Mouse (Mus musculus) CH12.LX (cell line): ENCODE results near the gene D430019H16Rik.

Experiments used
- BHLHE40 ChIP-seq: IDR thresholded peaks from 2 replicates; pipeline ENCODE4 v1.6.1; 2011; ENCODE audit warnings: mild to moderate bottlenecking, low read depth, low read length, improper control_type of control experiment
- CHD2 ChIP-seq: IDR thresholded peaks from 2 replicates; pipeline ENCODE4 v1.6.1; 2011; ENCODE audit warnings: low read length, improper control_type of control experiment
- CTCF ChIP-seq, 2 experiments: IDR thresholded peaks in 1 of 2; conservative IDR thresholded peaks in 1 of 2; 2 replicates each; pipeline ENCODE4 v1.5.1; 2011 to 2012; ENCODE audit warnings: low read depth in 2 of 2, low read length in 2 of 2, improper control_type of control experiment in 1 of 2, inconsistent platforms in 1 of 2, mild to moderate bottlenecking in 1 of 2, moderate library complexity in 1 of 2
- GABPA ChIP-seq: IDR thresholded peaks from 2 replicates; pipeline ENCODE4 v1.6.1; 2012; ENCODE audit warnings: low read depth, low read length, improper control_type of control experiment, inconsistent platforms; ENCODE audit not compliant: insufficient replicate concordance
- IRF4 ChIP-seq: IDR thresholded peaks from 2 replicates; pipeline ENCODE4 v1.6.1; 2014; ENCODE audit warnings: low read depth, mild to moderate bottlenecking, inconsistent platforms, low read length, improper control_type of control experiment
- MAFK ChIP-seq: IDR thresholded peaks from 2 replicates; pipeline ENCODE4 v1.6.1; 2011; ENCODE audit warnings: low read length, improper control_type of control experiment; ENCODE audit not compliant: insufficient replicate concordance
- MAZ ChIP-seq: IDR thresholded peaks from 2 replicates; pipeline ENCODE4 v1.6.1; 2012; ENCODE audit warnings: low read depth, mild to moderate bottlenecking, inconsistent platforms, low read length, improper control_type of control experiment, moderate library complexity
- MEF2A ChIP-seq: IDR thresholded peaks from 2 replicates; pipeline ENCODE4 v1.6.1; 2014; ENCODE audit warnings: low read depth, mild to moderate bottlenecking, inconsistent platforms, low read length, improper control_type of control experiment, borderline replicate concordance
- POLR2A ChIP-seq: IDR thresholded peaks from 2 replicates; pipeline ENCODE4 v1.6.1; 2011; ENCODE audit warnings: low read depth, mild to moderate bottlenecking, improper control_type of control experiment, low read length
- RCOR1 ChIP-seq: conservative IDR thresholded peaks from 2 replicates; pipeline ENCODE4 v1.6.1; 2012; ENCODE audit warnings: low read depth, mild to moderate bottlenecking, inconsistent platforms, low read length, improper control_type of control experiment
- SIN3A ChIP-seq: IDR thresholded peaks from 2 replicates; pipeline ENCODE4 v1.6.1; 2012; ENCODE audit warnings: low read length, improper control_type of control experiment, inconsistent platforms
- UBTF ChIP-seq: IDR thresholded peaks from 2 replicates; pipeline ENCODE4 v1.6.1; 2012; ENCODE audit warnings: low read depth, mild to moderate bottlenecking, inconsistent platforms, low read length, improper control_type of control experiment, moderate library complexity
- USF1 ChIP-seq: IDR thresholded peaks from 2 replicates; pipeline ENCODE4 v1.6.1; 2014; ENCODE audit warnings: low read depth, mild to moderate bottlenecking, inconsistent platforms, low read length, improper control_type of control experiment

GRCm38 (mm10) chr12:105529545-105529944 lies 75.9 kb downstream of the D430019H16Rik start:
- no peak for TF ChIP-seq CTCF (conservative IDR thresholded peaks at IDR 0.05 in 1 of 2, IDR thresholded peaks at IDR 0.05 in 1 of 2; ENCODE audit: low read depth in 2 of 2, low read length in 2 of 2)
- TF ChIP-seq POLR2A, result no peak
- TF ChIP-seq MAFK, result no peak
- TF ChIP-seq MAZ, result no peak
- TF ChIP-seq UBTF, result no peak
- no peak for TF ChIP-seq USF1
- no peak for TF ChIP-seq BHLHE40
- TF ChIP-seq RCOR1, result no peak
- no peak for TF ChIP-seq MEF2A
- TF ChIP-seq CHD2, result no peak
- no peak for TF ChIP-seq SIN3A
- TF ChIP-seq GABPA, result no peak
- TF ChIP-seq IRF4, result no peak
